Mouse (Mus musculus) brain, embryonic 18.5 days (tissue): ENCODE measurements around the gene Ttll5.

Experiments
- DNase-seq: peaks from one replicate; pipeline ENCODE4 v3.0.0-alpha.2; 2012; ENCODE audit warnings: low read depth, low spot score

Ttll5 gene

DNA sequence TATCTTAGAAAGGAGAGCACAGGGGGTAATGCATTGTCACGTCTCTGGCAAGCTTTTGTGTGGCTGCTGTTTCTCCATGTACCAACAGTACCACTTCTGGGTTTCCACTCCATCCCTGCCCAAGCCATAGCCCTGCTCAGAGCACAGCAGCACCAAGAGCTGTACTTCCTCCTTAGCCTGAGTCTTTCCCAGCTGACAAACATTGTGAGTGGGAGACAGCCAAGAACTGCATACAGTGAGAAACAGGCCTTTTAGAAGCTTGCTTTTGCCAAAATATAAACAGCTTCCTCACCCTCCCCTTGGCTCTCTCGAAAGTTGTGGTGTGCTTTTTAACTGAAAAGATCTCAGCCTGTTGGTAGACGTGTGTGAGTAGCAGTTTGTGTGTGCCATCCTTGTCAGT, 182.9 kb downstream of the Ttll5 start:
- no peak for DNase-seq

DNA sequence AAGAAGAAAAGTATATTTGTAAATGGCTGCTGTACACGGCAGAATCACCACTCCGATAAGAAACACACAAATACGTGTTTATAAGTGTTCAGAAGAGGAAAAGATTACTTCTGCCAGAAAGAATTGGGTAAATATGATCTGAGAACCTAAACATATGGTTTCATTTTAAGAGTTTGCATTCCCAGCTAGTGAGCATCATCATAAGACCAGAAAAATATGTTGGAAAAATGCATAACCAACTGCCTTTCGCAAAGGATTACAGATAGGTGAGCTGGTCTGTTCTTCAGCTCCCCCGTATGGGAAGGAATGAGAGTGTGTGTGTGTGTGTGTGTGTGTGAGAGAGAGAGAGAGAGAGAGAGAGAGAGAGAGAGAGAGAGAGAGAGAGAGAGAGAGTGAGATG, 186.2 kb downstream of the Ttll5 start:
- no peak for DNase-seq

DNA sequence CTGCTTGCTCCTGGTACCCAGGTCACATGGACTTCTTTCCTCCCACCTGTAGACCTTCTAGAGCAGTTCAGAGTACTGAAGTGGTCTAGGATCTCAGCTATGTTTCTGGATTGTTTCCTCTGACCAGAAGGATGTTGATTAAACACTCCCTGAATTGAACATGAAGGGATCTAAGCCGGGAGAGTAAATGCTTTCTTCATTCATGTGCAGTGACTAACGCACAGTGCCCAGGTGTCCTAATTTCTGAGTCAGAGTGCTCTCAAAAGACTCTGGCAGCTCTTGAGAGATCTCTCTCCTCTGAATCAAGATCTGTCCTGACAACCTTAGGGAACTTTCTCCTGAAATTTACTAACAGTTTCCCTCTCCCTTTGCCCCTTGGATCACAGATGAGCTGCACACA, 187.7 kb downstream of the Ttll5 start:
- no peak for DNase-seq

DNA sequence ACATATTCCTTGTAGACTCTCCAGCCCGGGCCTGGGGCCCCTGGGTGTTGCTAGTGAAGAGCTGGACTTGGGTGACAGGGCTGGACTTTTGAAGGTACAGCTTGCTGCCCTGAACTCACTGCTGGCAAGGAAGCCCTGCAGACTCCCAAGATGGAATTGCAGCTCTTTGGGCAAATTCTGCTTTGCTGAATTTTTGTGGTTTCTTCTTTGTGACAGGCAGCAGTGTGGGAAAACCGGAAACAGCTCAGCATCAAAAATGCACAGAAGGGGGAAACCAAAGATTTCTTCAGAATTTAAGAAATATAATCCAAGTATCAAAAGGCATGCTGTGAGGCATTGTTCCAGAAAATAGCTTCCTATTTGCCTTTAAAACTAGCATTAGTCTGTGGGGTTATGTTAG, 189.7 kb downstream of the Ttll5 start:
- DNase-seq = no peak

DNA sequence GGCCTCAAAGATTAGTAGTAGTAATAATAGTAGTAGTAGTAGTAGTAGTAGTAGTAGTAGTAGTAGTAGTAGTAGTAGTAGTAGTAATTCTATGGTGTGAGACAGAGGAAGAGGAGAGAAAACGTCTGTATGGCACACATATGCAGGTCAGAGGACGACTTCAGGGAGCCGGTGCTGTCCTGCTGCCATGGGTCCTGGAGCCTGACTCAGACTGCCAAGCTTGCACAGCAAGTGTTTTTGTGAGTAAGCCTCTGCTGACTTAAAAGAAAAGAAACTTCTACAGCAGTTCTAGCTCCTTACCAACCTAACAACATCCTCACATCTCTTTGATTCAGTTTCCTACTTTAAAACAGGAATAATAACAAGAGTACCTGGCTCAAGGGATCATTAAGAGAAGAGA, 190.2 kb downstream of the Ttll5 start:
- DNase-seq = no peak

DNA sequence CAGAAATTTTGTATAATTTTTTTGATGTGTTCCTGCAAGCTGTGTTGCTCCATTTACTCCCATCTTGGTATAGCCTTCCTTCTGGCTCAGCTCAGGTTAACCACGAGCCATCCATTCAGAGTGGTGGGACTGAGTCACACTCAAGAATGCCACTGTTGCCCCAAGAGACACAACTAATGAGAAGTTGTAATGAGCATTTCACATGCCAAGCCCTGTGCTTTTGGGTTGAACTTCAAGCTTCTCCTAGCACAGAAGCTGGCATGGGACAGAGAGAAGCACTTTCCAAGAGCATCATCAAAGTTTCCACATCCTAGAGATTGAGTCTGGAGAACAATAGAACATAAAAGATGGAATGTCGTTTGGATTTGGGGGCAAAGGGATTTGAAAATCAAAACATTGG, 190.7 kb downstream of the Ttll5 start:
- no peak for DNase-seq

DNA sequence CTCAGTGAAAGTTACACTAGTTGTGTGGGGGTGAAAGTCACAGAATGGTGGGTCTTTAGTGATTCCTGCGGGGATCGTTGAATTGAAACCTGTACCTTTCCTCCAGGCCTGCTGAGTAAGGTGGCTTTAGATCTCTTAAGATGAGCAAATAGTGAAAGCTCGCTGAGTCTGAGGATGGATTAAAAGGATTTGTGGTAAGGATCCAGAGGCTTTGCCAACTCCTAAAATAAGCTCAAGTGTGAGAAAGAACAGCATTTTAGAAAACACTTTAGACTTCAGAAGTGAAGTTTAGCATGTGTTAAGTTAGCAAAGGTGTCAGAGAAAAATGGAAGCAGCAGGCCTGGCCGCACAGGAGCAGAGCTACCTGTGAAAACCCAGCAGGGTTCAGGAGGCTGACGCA, 192.9 kb downstream of the Ttll5 start:
- DNase-seq = no peak

DNA sequence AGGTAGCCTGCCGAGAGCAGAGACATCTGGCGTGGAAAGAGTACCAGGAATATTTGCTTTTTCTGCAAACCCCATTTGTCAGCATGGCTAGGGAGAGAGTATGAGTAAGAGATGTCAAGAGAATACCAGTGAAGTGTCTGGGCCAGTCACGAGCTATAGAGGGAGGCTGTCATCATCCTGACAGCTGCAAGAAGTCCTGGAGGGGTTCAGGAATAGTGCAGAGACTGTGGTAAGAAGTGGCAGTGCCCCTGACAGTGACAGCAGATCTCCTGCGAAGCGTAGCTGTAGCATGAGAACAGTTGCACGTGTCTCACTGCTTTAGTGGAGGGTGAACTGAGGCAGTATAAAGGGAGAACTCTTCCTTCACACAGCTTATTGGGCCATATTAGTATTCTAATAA, 197.1 kb downstream of the Ttll5 start:
- DNase-seq = no peak

DNA sequence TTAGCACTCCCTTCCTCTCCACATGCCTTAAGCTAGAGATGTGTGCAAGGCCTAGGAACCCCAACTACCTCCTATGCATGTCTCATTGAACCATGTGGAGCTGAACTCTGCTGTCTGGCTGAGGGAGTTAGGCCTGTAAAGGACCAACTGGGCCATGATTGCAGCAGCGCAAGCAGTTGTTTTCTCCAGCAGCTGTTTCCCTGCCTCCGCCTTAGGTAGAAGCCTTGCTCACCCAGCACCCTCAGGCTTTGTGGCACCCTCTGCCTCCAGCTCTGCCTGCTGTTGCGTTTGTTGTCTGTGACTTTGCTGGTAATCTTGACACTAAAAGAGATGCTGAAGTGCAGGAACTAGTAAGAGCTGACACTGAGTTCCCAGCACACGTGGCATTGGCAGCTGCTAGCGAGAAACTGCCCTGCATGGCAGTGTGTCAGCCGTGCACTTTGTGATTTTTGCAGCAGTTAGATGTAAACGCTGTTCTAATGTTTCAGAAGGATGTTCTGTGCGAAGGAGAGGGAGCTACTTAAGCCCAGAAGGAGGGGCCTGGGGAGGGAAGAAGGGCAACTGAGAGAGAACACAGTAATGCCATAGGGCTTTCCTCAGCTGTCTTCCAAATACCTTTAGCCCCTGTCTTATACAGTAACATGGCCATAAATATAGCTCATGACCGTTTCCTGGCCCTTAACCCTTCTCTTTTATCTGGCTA, 198.0 kb downstream of the Ttll5 start:
- no peak for DNase-seq

DNA sequence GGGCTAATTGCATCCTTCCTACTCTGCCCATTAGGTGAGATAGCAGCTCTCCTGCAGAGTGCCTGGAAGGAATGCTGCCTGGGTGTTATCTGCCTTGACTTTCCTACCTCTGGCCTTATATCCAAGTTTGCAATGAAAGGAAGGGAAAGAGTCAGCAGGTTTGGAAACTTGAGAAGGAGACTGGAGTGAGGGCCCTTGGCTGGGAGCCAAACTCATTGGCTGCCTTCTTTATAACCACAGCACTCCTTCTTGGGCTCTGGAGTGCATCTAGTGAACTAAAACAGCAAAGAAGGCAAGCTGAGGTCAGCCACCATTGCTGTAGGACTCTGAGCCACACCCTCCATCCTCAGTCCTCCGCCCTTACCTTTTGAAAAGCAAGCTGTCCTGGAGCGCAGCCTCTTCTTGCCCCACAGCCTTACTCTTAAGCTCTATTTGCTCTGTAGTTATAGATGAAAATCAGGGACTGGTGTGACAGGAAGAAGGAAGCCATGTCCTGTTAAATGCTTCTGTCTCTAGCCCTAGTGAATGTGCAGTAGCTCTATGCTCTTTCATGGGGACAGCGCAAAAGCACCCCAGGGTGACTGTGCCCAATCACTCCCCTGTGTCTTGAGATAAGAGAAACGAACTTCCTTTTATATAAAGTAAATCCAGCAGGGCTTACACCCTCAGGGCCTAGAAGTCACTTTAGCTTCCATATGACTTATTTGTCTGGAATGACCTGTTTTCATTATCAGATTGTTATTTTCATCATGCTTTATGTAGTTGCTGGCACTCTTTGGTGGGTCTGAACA, 198.8 kb downstream of the Ttll5 start:
- DNase-seq = no peak

DNA sequence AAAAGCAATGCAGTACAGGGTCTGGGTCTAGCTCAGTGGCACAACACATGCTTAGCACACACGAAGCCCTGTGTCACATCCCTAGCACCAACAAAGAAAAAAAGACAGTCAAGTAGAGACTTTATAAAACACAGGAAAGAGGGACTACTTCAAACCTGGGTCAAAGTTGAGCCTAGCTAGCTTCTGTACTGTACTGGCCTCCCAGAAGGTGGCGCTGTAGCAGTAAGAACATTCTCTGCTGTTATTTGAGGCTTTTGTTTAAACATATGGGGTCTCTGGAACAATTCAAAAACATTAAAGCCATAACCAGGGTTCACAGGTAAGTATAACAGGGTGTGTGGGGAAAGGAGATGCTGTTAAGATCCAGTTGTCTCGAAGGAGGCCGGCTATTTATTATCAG, 200.0 kb downstream of the Ttll5 start:
- DNase-seq = no peak

DNA sequence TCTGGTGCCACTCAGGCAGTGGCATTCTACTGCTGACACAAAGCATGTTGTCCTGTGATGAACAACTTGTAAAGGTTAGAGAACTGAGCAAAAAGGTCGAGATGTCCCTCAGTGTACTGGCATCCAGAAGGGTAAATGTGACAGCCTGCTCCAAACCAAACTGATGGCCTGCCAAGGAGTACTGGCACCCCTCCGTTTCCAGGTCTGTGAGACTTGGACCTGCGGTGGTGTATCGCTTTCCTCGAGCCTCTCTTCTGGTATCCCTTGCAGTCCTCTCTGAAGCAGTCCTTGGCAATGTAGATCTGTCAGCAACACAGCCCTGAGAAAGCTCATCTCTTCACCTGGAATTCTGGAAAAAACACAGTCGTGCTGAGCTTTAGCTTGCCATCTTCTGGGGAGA, 201.0 kb downstream of the Ttll5 start:
- DNase-seq = no peak

DNA sequence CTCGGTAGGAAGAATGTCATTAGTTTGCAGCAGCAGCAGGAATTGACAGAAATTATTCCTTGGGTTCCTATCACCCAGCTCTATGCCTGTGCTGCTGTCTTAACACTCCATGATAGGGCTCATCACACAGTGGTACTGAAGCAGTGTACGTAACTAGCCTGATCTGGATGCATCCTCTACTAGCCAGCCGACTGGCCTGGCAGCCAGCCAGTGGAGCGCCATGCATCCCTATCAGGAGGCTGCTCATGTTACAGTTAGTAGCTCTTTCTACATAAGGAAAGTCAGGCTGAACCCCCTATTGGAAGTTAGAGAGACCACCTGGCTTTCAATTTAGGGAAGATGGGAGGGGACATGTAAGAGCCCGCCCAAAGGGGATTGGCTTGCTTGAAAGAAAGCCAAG, 202.5 kb downstream of the Ttll5 start:
- no peak for DNase-seq

DNA sequence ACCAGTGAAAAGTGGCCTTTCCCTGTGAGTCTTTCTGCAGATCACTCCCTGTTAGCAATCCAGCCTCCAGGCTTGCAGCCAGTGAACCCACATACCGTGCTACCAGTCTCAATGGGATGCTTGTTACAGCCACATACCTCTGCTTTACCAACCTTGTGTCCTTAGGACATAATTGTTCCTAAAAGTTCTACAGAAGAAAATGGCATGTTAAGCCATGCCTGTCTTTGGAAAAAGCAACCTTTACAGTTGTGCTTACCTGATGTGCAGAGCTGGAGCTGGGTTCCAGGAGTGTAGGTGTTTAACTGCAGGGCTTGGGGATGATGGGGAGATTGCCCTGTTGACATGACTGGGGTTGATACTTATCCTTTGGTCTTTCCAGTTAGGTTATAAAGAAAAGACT, 203.3 kb downstream of the Ttll5 start:
- no peak for DNase-seq

DNA sequence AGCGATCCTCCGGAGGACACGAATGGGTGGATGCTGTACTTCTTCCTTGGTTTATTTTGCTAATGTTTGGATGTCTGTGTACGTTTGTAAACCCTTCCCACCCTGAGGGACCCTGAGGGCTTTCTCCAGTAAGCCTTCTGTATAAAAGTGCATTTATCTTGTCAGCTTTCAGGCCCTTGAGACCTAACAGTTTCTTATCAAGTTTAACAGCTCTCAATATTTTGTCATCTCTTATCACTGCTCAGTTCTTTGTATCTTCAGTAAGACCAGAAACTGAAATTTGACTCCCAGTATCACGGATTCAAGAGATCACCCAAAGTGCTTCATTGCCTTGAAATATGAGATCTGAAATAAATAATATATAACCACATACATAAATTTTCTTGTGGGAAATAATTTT, 206.5 kb downstream of the Ttll5 start:
- no peak for DNase-seq

DNA sequence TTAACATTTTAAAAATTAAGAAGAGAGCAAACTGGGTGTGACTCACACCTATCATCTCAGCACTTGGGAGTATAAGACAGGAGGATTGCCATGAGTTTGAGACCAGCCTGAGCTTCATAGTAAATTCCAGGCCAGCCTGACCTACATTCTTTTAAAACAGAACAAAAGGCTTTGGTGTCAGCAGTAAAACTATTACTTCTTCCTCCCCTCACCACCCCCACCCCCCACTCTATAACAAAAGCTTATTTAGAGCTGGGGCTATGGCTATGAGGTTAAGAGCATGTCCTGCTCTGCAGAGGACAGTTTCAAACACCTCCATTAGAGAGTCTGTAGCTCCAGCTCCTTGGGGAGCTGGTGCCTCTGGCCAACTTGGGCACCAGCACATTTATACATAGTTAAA, 211.1 kb downstream of the Ttll5 start:
- no peak for DNase-seq

DNA sequence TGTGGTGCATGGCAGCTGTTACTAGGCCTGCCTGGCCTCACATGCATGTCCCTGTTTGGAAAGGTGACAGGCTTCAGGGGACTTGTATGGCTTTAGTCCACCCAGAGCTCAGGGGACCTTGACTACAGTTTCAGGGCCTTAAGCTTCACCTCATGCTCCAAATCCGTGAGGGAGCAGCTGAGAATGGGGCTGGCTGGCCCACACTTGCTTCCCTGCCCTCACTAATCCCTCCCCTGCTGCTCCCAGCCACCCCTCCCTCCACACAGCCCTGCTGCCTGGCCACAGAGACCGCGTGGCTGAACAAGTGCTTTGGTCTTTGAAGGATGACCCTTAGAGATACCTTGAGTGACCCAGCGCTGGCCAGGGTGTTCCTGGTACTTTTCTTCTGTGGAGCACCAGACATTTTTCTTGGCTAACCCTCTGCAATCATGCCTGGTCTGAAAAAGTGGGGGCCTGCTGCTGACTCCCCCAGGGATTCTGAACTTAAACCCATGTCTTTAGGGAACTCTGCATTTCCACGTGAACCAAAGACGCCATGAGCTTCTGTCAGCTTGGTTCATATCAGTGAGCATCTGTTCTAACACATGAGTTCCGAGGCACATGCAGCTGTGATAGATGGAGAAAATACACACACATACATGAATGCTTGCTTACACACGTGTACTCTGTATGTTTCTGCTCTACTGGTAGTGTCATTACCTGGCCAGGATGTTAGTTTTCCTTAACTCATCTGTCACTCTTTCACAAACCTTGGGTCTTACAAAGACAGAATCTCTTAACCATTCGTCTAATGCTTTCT, 212.1 kb downstream of the Ttll5 start:
- no peak for DNase-seq

DNA sequence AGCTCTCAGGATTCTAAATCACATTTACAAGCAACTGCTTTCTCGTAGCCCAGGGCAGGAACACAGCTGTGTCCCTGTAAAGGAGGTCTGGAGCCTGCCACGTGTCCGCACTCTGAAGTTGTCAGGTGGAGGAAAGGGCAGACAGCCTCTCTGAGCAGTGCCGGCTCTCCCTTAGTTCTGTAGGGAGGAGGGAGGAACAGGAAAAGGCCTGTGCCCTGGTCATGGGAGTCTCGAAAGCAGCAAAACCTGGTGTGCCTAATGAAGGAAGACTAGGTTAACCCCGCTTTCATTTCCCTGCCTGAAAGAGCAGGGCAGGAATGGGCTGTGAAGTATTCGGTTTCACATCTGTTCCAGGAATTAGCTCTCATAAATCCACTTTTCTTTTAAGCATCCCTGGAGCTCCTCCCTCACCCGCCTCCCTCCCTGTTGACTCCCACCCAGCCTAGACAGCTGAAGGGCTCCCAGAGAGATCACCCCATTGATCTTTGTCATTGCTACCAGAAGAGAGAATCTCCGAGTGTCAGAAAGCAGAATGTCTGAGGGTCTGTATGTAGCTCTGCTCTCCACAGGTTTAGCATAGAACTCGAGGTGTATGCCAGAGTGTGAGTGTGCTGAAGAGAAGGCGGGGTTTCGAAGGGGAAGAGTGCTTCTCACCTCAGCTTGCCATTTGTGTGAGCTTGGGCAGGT, 212.9 kb downstream of the Ttll5 start:
- no peak for DNase-seq

DNA sequence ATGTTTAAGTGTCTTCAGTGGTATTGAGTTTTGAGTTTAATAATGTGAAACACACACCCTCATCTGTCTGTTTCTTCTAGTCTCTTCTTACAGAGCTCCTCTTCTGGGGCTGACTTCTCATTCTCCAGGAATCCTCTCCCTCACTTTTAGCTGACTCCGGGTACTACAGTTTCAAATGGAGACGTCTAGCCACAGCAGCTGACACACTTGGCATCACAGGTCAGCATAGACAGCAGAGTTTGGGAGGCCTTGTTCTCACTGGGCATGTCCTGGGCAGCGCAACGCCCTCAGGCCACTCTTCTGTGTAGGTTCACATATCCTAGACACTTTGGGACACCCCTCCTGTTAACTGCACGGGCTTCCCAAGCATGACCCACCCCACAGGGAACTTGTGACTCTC, 214.6 kb downstream of the Ttll5 start:
- no peak for DNase-seq

DNA sequence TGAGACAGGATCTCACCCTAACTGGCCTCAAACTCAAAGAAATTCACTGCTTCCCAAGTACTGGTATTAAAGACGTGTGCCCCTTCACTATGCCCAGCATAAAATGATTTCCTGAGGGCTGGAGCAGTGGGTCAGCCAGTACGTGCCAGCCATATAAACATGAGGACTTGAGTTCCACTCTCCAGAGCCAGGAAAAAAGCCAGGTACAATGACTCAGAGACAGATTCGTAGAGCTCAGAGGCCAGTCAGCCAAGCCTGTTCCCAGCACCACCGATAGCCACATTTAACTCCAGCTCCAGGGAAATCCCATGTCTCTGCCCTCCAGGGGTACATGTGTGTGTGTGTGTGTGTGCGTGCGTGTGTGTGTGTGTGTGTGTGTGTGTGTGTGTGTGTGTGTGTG, 215.3 kb downstream of the Ttll5 start:
- no peak for DNase-seq

DNA sequence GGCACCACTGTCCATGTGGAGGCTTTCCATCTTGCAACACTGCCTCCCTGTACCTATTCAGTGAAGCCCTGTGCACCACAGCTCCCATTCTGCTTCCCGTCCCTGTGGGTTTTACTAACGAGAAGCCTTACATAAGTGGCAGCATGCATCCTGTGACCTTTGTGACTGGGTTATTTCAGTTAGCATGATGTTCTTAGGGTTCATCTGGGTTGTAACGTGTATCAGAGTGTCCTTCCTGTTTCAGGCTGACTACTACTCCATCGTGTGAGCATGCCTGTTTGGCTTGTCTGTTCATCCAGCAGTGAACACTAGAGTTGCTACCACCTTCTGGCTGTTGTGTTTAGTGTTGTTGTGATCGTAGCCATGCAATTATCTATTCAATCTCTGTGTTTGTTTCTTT, 221.7 kb downstream of the Ttll5 start:
- no peak for DNase-seq

DNA sequence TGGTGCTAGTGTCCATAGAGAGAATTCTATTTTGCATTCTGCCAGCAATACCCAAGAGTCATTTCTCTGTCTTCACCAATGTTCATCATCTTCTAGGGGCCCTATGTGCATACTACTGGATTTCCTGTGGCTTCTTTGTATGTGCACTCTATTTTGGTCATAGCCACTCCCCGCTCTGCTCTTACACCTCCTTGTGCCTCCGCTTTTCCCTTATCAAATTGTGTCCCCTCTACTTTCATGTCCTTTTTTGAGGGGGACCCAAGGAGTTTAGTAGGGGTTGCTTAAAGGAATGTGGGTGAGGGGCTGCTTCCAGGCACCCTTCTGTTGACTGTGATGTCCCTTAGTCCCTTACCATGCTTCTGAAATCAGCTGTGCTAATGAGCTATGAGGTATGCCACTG, 222.3 kb downstream of the Ttll5 start:
- no peak for DNase-seq
